Mouse (Mus musculus): ENCODE data around the gene Ldlrad3. TPM values are rescaled to one million over a fixed set of nuclear protein-coding genes. Genes with fewer than 3 reads are reported as not detected.

Ldlrad3 gene
- total and polyA plus RNA-seq, 3 experiments, result 3.5 to 6.1 TPM; not detected in 1

GRCm38 (mm10) chr2:102157555-102157954, 28.6 kb downstream of the Ldlrad3 start:
- TF ChIP-seq MYB (IDR thresholded peaks at IDR 0.05; ENCODE audit: low read depth, low read length) (no peak), BHLHE40 (IDR thresholded peaks at IDR 0.05; ENCODE audit: borderline replicate concordance, low read depth, low read length) (no peak), KAT2A (conservative IDR thresholded peaks at IDR 0.05; ENCODE audit: low read depth, low read length) (no peak), ZNF384 (IDR thresholded peaks at IDR 0.05; ENCODE audit: low read depth, low read length) (no peak), MAX (IDR thresholded peaks at IDR 0.05; ENCODE audit: low read length) (no peak), TBP (IDR thresholded peaks at IDR 0.05; ENCODE audit: low read depth, low read length) (no peak), RAD21 (IDR thresholded peaks at IDR 0.05; ENCODE audit: low read depth, low read length) (no peak), MAFK (IDR thresholded peaks at IDR 0.05; ENCODE audit: borderline replicate concordance, low read depth, low read length) (no peak), RCOR1 (IDR thresholded peaks at IDR 0.05; ENCODE audit: low read depth, low read length) (no peak), NELFE (IDR thresholded peaks at IDR 0.05; ENCODE audit: low read depth, low read length) (no peak), POLR2A (IDR thresholded peaks at IDR 0.05; ENCODE audit: control insufficient read depth in 1 of 2, insufficient read depth in 1 of 2, low read depth in 1 of 2, low read length in 2 of 2, poor library complexity in 1 of 2) (no peak)
- DNase-seq (ENCODE audit: low read depth, low spot score), result no peak
- H3K9ac ChIP-seq (ENCODE audit: control insufficient read depth, low read depth, low read length, poor library complexity, severe bottlenecking), result no peak overlapping the region
- H3K4me3 ChIP-seq (ENCODE audit: control insufficient read depth in 1 of 2, insufficient read depth in 1 of 2, low read depth in 2 of 2, low read length in 2 of 2), result no peak overlapping the region
- no peaks in the 10 kb centered on the region for H3K36me3 ChIP-seq (ENCODE audit: control insufficient read depth in 1 of 2, insufficient read depth in 2 of 2, low read length in 2 of 2)
- H3K27me3 ChIP-seq (ENCODE audit: control insufficient read depth in 1 of 2, insufficient read depth in 2 of 2, low read length in 2 of 2), result no peaks in the 10 kb centered on the region
- peaks cover 0 to 1% of the 10 kb centered on the region in 2 experiments; a peak in 1 of 4 replicates for H3K4me1 ChIP-seq (ENCODE audit: control insufficient read depth in 1 of 2, insufficient read depth in 2 of 2, low read length in 2 of 2)
- H3K27ac ChIP-seq (ENCODE audit: control insufficient read depth, low read depth, low read length), result no peak overlapping the region
- no peaks in the 10 kb centered on the region for H3K79me2 ChIP-seq (ENCODE audit: control insufficient read depth, insufficient read depth, low read length, poor library complexity)
- no peaks in the 10 kb centered on the region for H3K9me3 ChIP-seq (replicated peaks; ENCODE audit: insufficient read depth, low read length)

- no peaks in the 10 kb centered on the region for H3K79me2 ChIP-seq (ENCODE audit: control insufficient read depth, insufficient read depth, low read length, poor library complexity)
- no peaks in the 10 kb centered on the region for H3K4me1 ChIP-seq (ENCODE audit: control insufficient read depth in 1 of 2, insufficient read depth in 2 of 2, low read length in 2 of 2)
- H3K4me3 ChIP-seq (ENCODE audit: control insufficient read depth in 1 of 2, insufficient read depth in 1 of 2, low read depth in 2 of 2, low read length in 2 of 2), result no peak overlapping the region
- TF ChIP-seq EP300 (IDR thresholded peaks at IDR 0.05; ENCODE audit: low read depth in 1 of 2, low read length in 2 of 2) (no peak), MYC (IDR thresholded peaks at IDR 0.05; ENCODE audit: low read depth, low read length) (no peak), ZNF384 (IDR thresholded peaks at IDR 0.05; ENCODE audit: low read depth, low read length) (no peak), ZKSCAN1 (IDR thresholded peaks at IDR 0.05; ENCODE audit: low read depth, low read length) (no peak), MAZ (IDR thresholded peaks at IDR 0.05; ENCODE audit: low read depth, low read length) (no peak), CTCF (IDR thresholded peaks at IDR 0.05 in 2 of 3, conservative IDR thresholded peaks at IDR 0.05 in 1 of 3; ENCODE audit: control insufficient read depth in 1 of 3, insufficient read depth in 1 of 3, low read depth in 2 of 3, low read length in 3 of 3, poor library complexity in 1 of 3, severe bottlenecking in 1 of 3) (no peak), KAT2A (conservative IDR thresholded peaks at IDR 0.05; ENCODE audit: low read depth, low read length) (no peak), MAFK (IDR thresholded peaks at IDR 0.05; ENCODE audit: borderline replicate concordance, low read depth, low read length) (no peak), CHD1 (IDR thresholded peaks at IDR 0.05; ENCODE audit: low read depth, low read length) (no peak), NRF1 (IDR thresholded peaks at IDR 0.05; ENCODE audit: insufficient read depth, low read depth, low read length, poor library complexity, severe bottlenecking) (no peak), TBP (IDR thresholded peaks at IDR 0.05; ENCODE audit: low read depth, low read length) (no peak), USF1 (IDR thresholded peaks at IDR 0.05; ENCODE audit: low read depth, low read length) (no peak)
- H3K9ac ChIP-seq (ENCODE audit: control insufficient read depth, low read depth, low read length, poor library complexity, severe bottlenecking), result no peak overlapping the region
- no peaks in the 10 kb centered on the region for H3K27me3 ChIP-seq (ENCODE audit: control insufficient read depth in 1 of 2, insufficient read depth in 2 of 2, low read length in 2 of 2)
- no peaks in the 10 kb centered on the region for H3K36me3 ChIP-seq (ENCODE audit: control insufficient read depth in 1 of 2, insufficient read depth in 2 of 2, low read length in 2 of 2)
- no peaks in the 10 kb centered on the region for H3K9me3 ChIP-seq (replicated peaks; ENCODE audit: insufficient read depth, low read length)
- no peak overlapping the region for H3K27ac ChIP-seq (ENCODE audit: control insufficient read depth, low read depth, low read length)
- no peak for DNase-seq (ENCODE audit: low read depth, low spot score)
Observed at GRCm38 (mm10) chr2:102157010-102157409, 29.2 kb downstream of the Ldlrad3 start.
